Mouse (Mus musculus) stomach, embryonic 16.5 days (tissue): ENCODE results near the gene Serpine2. TPM values are rescaled to one million over a fixed set of nuclear protein-coding genes. Genes with fewer than 3 reads are reported as not detected.
A peak's percentile ranks its signal among the peaks of the same experiment; 100 is the strongest.

Experiments used
- ATAC-seq: fragments of 200-750 bp; cut with Nextera tagmentation; 2 replicates; pipeline ENCODE4 v1.8.0; 2017; ENCODE audit warnings: moderate number of reproducible peaks, moderate TSS enrichment; ENCODE audit not compliant: insufficient read depth, low FRiP score
- H3K27ac ChIP-seq: fragments of 300-500 bp; sonication (generic); 2 replicates; pipeline ENCODE4 v1.5.1; 2014; ENCODE audit warnings: low read length
- H3K27me3 ChIP-seq: fragments of 300-500 bp; sonication (generic); 2 replicates; pipeline ENCODE4 v1.6.1; 2014; ENCODE audit warnings: low read length, control low read depth, mixed read lengths; ENCODE audit not compliant: control insufficient read depth, insufficient read depth
- H3K36me3 ChIP-seq: fragments of 300-500 bp; sonication (generic); 2 replicates; pipeline ENCODE4 v1.6.1; 2014; ENCODE audit warnings: low read length; ENCODE audit not compliant: control insufficient read depth, insufficient read depth
- H3K4me1 ChIP-seq: fragments of 300-500 bp; sonication (generic); 2 replicates; pipeline ENCODE4 v1.6.1; 2014; ENCODE audit warnings: low read length, control low read depth, mixed read lengths; ENCODE audit not compliant: control insufficient read depth, insufficient read depth
- H3K4me2 ChIP-seq: fragments of 300-500 bp; sonication (generic); 2 replicates; pipeline ENCODE4 v1.6.1; 2014; ENCODE audit warnings: low read depth, low read length, mixed read lengths
- H3K4me3 ChIP-seq: fragments of 300-500 bp; sonication (generic); replicated peaks from 2 replicates; pipeline ENCODE4 v1.5.1; 2014; ENCODE audit warnings: mild to moderate bottlenecking, low read length
- H3K9ac ChIP-seq: fragments of 300-500 bp; sonication (generic); 2 replicates; pipeline ENCODE4 v1.6.1; 2014; ENCODE audit warnings: low read length
- H3K9me3 ChIP-seq: fragments of 300-500 bp; sonication (generic); replicated peaks from 2 replicates; pipeline ENCODE4 v1.6.1; 2016; ENCODE audit warnings: low read length, control low read depth; ENCODE audit not compliant: control insufficient read depth
- WGBS: fragments of 180-500 bp; shearing (Covaris S2); extraction: QIAGEN DNeasy Blood & Tissue Kit; methylation state at CpG from one replicate; pipeline ENCODE4 v1.1.7; 2014; 5-methylcytosine and 5-hydroxymethylcytosine counted together
- polyA plus RNA-seq: library from polyadenylated mRNA; unstranded; fragments of >200 nt; fragmentation: Nextera tagmentation; extraction: Ambion mirVana; gene quantifications from 2 replicates; pipeline ENCODE4 v1.2.1, GENCODE M21; 2015

Serpine2 gene
- polyA plus RNA-seq, 1 experiment from 2014 or later = 96.3 TPM

- H3K9me3 ChIP-seq = no peaks in the 10 kb centered on the region
- 0 out of 2 replicates have a peak overlapping the region, but pooled peaks have one; percentile 6 for H3K27ac ChIP-seq
- H3K4me3 ChIP-seq = peak overlapping the region; percentile 65
- no peaks in the 10 kb centered on the region for H3K36me3 ChIP-seq
- WGBS = under 1% methylated on average over 65 of the region's 65 CpGs
- peaks cover 22% of the 10 kb centered on the region for H3K4me1 ChIP-seq
- H3K4me2 ChIP-seq = peak overlapping the region; percentile 90
- ATAC-seq = peak; percentile 93
- H3K9ac ChIP-seq = peak overlapping the region; percentile 79
- H3K27me3 ChIP-seq = no peaks in the 10 kb centered on the region
Measured at GRCm38 (mm10) chr1:79761106-79761916, 99.7 kb downstream of the Serpine2 start.

GRCm38 (mm10) chr1:79760656-79761055 lies 100.3 kb downstream of the Serpine2 start:
- no peaks in the 10 kb centered on the region for H3K27me3 ChIP-seq
- 0 out of 2 replicates have a peak, but pooled peaks have one; percentile 1 for ATAC-seq
- WGBS = 6% methylated on average over 11 of the region's 11 CpGs
- 0 out of 2 replicates have a peak overlapping the region, but pooled peaks have one; percentile 6 for H3K27ac ChIP-seq
- peaks cover 22% of the 10 kb centered on the region for H3K4me1 ChIP-seq
- peak overlapping the region; percentile 65 for H3K4me3 ChIP-seq
- H3K36me3 ChIP-seq = no peaks in the 10 kb centered on the region
- H3K9me3 ChIP-seq = no peaks in the 10 kb centered on the region
- H3K9ac ChIP-seq = peak overlapping the region; percentile 79
- peak overlapping the region; percentile 90 for H3K4me2 ChIP-seq

GRCm38 (mm10) chr1:79759436-79759972 lies 101.5 kb downstream of the Serpine2 start:
- Histone ChIP-seq H3K4me3 (no peak overlapping the region), H3K4me2 (peak overlapping the region; percentile 23; the same call in 1 of the 2 replicates), H3K36me3 (no peaks in the 10 kb centered on the region), H3K9me3 (no peaks in the 10 kb centered on the region), H3K27me3 (no peaks in the 10 kb centered on the region), H3K9ac (no peak overlapping the region), H3K27ac (no peak overlapping the region), H3K4me1 (peaks cover 22% of the 10 kb centered on the region)
- WGBS = 64% methylated on average over 5 of the region's 5 CpGs
- no peak for ATAC-seq

- Histone ChIP-seq H3K27me3 (no peaks in the 10 kb centered on the region), H3K9me3 (no peaks in the 10 kb centered on the region), H3K4me3 (no peak overlapping the region), H3K4me1 (peaks cover 22% of the 10 kb centered on the region), H3K36me3 (no peaks in the 10 kb centered on the region), H3K27ac (no peak overlapping the region), H3K9ac (no peak overlapping the region), H3K4me2 (no peak overlapping the region)
- ATAC-seq = no peak
- whole genome bisulfite sequencing = 41% methylated on average over 2 of the region's 2 CpGs
Measured at GRCm38 (mm10) chr1:79759006-79759405, 102.0 kb downstream of the Serpine2 start.

GRCm38 (mm10) chr1:79757597-79757996 lies 103.4 kb downstream of the Serpine2 start:
- peak overlapping the region; percentile 4 for H3K27ac ChIP-seq

GRCm38 (mm10) chr1:79757161-79757560 lies 103.8 kb downstream of the Serpine2 start:
- WGBS = 50% methylated on average over 7 of the region's 7 CpGs
- no peak overlapping the region for H3K4me3 ChIP-seq
- no peak for ATAC-seq
- H3K9me3 ChIP-seq = no peaks in the 10 kb centered on the region
- no peaks in the 10 kb centered on the region for H3K36me3 ChIP-seq
- H3K9ac ChIP-seq = no peak overlapping the region
- peaks cover 20% of the 10 kb centered on the region for H3K4me1 ChIP-seq
- no peak overlapping the region for H3K4me2 ChIP-seq
- H3K27me3 ChIP-seq = no peaks in the 10 kb centered on the region
- H3K27ac ChIP-seq = peak overlapping the region; percentile 4; the same call in 1 of the 2 replicates

More at GRCm38 (mm10) chr1:79757597-79757996, 103.4 kb downstream of the Serpine2 start:
- no peak overlapping the region for H3K4me2 ChIP-seq
- H3K36me3 ChIP-seq = no peaks in the 10 kb centered on the region
- no peak for ATAC-seq
- no peak overlapping the region for H3K9ac ChIP-seq
- H3K4me1 ChIP-seq = peaks cover 22% of the 10 kb centered on the region
- 69% methylated on average over 4 of the region's 4 CpGs for WGBS
- H3K27me3 ChIP-seq = no peaks in the 10 kb centered on the region
- H3K9me3 ChIP-seq = no peaks in the 10 kb centered on the region
- no peak overlapping the region for H3K4me3 ChIP-seq

GRCm38 (mm10) chr1:79756417-79756816 lies 104.6 kb downstream of the Serpine2 start:
- Histone ChIP-seq H3K9ac (no peak overlapping the region), H3K4me1 (peaks cover 16% of the 10 kb centered on the region), H3K36me3 (no peaks in the 10 kb centered on the region), H3K9me3 (no peaks in the 10 kb centered on the region), H3K27ac (no peak overlapping the region), H3K27me3 (no peaks in the 10 kb centered on the region), H3K4me3 (no peak overlapping the region), H3K4me2 (no peak overlapping the region)
- 86% methylated on average over 5 of the region's 5 CpGs for WGBS
- ATAC-seq = no peak

GRCm38 (mm10) chr1:79755376-79755775 lies 105.6 kb downstream of the Serpine2 start:
- ATAC-seq = no peak
- H3K4me2 ChIP-seq = no peak overlapping the region
- 48% methylated on average over 2 of the region's 2 CpGs for WGBS
- H3K27ac ChIP-seq = no peak overlapping the region
- no peak overlapping the region for H3K4me3 ChIP-seq
- H3K9ac ChIP-seq = no peak overlapping the region
- H3K27me3 ChIP-seq = no peaks in the 10 kb centered on the region
- H3K4me1 ChIP-seq = peaks cover 10% of the 10 kb centered on the region
- peaks cover 2% of the 10 kb centered on the region; the same call in 1 of the 2 replicates for H3K9me3 ChIP-seq
- peaks cover 3% of the 10 kb centered on the region; the same call in 1 of the 2 replicates for H3K36me3 ChIP-seq

- no peak overlapping the region for H3K4me2 ChIP-seq
- no peak overlapping the region for H3K9ac ChIP-seq
- ATAC-seq = no peak
- peaks cover 4% of the 10 kb centered on the region; the same call in 1 of the 2 replicates for H3K36me3 ChIP-seq
- H3K27ac ChIP-seq = no peak overlapping the region
- no peaks in the 10 kb centered on the region for H3K27me3 ChIP-seq
- WGBS = 83% methylated on average over 3 of the region's 3 CpGs
- H3K4me1 ChIP-seq = peaks cover 8% of the 10 kb centered on the region
- no peak overlapping the region for H3K4me3 ChIP-seq
- peaks cover 4% of the 10 kb centered on the region; the same call in 1 of the 2 replicates for H3K9me3 ChIP-seq
Measured at GRCm38 (mm10) chr1:79754936-79755335, 106.0 kb downstream of the Serpine2 start.
